Mouse (Mus musculus): Measurements from ENCODE around the gene Ylpm1. TPM values are rescaled to one million over a fixed set of nuclear protein-coding genes. Genes with fewer than 3 reads are reported as not detected.

Gene Ylpm1
- polyA plus RNA-seq, 1 experiment from 2014 or later, result 6.2 TPM

DNA sequence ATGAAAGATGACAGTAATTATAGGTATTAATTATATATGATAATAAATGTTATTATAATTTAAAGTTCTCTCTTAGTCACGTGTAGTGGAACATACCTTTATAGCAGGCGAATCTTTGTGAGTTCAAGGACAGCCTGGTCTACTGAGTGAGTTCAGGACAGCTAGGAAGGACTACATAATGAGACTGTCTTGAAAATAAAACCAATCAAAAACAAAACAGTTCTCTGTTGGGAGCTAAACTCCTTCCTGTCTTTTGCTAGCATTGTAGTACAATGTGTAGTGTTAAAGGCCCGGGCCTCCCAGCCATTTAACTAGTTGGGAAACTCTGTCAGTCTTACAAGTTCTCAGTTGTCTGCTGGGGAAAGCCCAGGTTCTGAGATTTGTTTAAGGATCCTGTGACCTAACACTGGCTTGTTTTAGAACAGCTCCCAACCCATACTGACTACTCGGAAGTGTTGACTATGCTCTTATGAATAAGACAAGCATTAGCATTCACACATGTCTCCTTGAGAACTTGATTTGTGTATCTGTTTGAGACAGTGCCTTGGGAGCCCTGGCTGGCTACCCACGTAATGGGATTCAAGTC lies 105.5 kb downstream of the Ylpm1 start:
- DNase-seq, result no peak
- Histone ChIP-seq H3K4me1 (ENCODE audit: insufficient read depth) (peaks cover 10% of the 10 kb centered on the region), H3K9me3 (ENCODE audit: low read length) (no peaks in the 10 kb centered on the region), H3K27ac (ENCODE audit: low read depth) (no peak overlapping the region), H3K27me3 (ENCODE audit: insufficient read depth, low read length) (no peaks in the 10 kb centered on the region), H3K9ac (replicated peaks) (no peak overlapping the region), H3K4me2 (ENCODE audit: low read depth, low read length) (no peak overlapping the region), H3K4me3 (ENCODE audit: low read depth, low read length) (no peak overlapping the region), H3K36me3 (replicated peaks; ENCODE audit: insufficient read depth, low read length) (no peaks in the 10 kb centered on the region)
- whole genome bisulfite sequencing (ENCODE audit: insufficient replicate concordance), result 76% methylated on average over 5 of the region's 5 CpGs
- TF ChIP-seq CTCF (IDR thresholded peaks at IDR 0.05; ENCODE audit: low read depth), result no peak
- TF ChIP-seq EP300 (IDR thresholded peaks at IDR 0.05; ENCODE audit: low read depth), result no peak
- no peak for ATAC-seq

DNA sequence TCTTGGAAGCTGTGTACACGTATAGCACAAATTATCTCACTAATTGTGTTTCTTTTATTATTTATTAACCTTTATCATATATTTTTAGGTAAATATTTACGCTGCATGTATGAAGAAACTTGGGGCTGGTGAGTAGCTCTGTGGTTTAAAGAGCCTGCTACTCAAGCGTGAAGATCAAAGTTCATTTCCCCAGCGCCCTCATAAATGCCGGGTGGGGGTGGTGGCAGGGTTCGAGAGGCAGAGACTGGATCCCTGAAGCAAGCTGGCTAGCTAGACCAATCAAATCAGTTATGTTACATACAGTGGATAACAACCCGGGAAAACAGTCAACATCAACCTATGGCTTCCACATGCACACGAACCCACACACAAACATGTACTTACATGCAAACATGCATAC lies 107.0 kb downstream of the Ylpm1 start:
- Histone ChIP-seq H3K36me3 (replicated peaks; ENCODE audit: insufficient read depth, low read length) (no peaks in the 10 kb centered on the region), H3K27me3 (ENCODE audit: insufficient read depth, low read length) (no peaks in the 10 kb centered on the region), H3K9me3 (ENCODE audit: low read length) (no peaks in the 10 kb centered on the region), H3K4me1 (ENCODE audit: insufficient read depth) (peaks cover 10% of the 10 kb centered on the region), H3K4me3 (ENCODE audit: low read depth, low read length) (no peak overlapping the region), H3K4me2 (ENCODE audit: low read depth, low read length) (no peak overlapping the region), H3K9ac (replicated peaks) (no peak overlapping the region), H3K27ac (ENCODE audit: low read depth) (no peak overlapping the region)
- DNase-seq, result no peak
- no peak for ATAC-seq
- no peak for TF ChIP-seq EP300 (IDR thresholded peaks at IDR 0.05; ENCODE audit: low read depth)
- no peak for TF ChIP-seq CTCF (IDR thresholded peaks at IDR 0.05; ENCODE audit: low read depth)
- WGBS (ENCODE audit: insufficient replicate concordance), result 58% methylated on average over 8 of the region's 8 CpGs

DNA sequence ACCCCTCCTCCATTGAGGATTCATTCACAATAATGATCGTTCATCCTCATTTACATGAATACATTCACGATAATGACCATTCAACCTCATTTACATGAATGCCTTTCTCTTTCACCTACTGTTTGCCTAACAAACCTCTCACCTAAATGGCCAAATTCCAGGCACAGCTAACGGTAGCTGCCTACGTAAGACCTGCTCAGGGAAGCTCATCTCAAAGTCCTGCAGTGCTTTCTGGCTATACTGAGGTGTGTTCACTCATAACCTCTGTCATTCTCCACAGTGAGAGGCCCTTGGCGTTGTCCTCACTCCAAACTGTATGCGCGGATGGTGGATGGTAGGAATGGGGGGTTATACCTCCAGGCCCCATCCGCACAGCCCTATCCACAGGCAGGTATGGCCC lies 108.7 kb downstream of the Ylpm1 start:
- Histone ChIP-seq H3K9me3 (ENCODE audit: low read length) (no peaks in the 10 kb centered on the region), H3K9ac (replicated peaks) (no peak overlapping the region), H3K36me3 (replicated peaks; ENCODE audit: insufficient read depth, low read length) (no peaks in the 10 kb centered on the region), H3K27ac (ENCODE audit: low read depth) (peak overlapping the region; percentile 76), H3K27me3 (ENCODE audit: insufficient read depth, low read length) (no peaks in the 10 kb centered on the region), H3K4me3 (ENCODE audit: low read depth, low read length) (no peak overlapping the region), H3K4me2 (ENCODE audit: low read depth, low read length) (no peak overlapping the region), H3K4me1 (ENCODE audit: insufficient read depth) (peaks cover 21% of the 10 kb centered on the region)
- WGBS (ENCODE audit: insufficient replicate concordance), result 83% methylated on average over 8 of the region's 8 CpGs
- no peak for TF ChIP-seq EP300 (IDR thresholded peaks at IDR 0.05; ENCODE audit: low read depth)
- TF ChIP-seq CTCF (IDR thresholded peaks at IDR 0.05; ENCODE audit: low read depth), result no peak
- ATAC-seq (peak; percentile 89), DNase-seq (peak; percentile 33)

DNA sequence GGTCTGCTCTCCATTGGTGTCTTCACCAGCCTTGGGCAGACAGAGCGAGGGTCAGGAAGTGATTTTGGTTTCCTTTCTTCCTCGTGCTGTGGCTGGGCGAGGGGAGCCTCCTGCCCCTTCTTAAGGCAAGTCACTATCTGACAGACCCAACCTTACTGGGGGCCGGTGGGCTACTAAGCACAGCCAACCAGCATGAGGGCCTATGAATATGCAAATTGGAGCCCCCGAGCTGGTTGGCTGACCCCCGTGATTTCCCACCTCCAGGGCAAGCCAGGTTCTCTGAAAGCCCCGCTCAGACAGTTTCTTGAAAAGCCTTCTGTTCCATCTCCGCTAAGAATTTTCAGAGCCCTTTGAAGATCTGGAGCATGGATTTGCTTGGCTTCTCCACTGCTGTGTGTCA lies 110.2 kb downstream of the Ylpm1 start:
- Histone ChIP-seq H3K4me3 (ENCODE audit: low read depth, low read length) (no peak overlapping the region), H3K27me3 (ENCODE audit: insufficient read depth, low read length) (no peaks in the 10 kb centered on the region), H3K27ac (ENCODE audit: low read depth) (no peak overlapping the region), H3K4me2 (ENCODE audit: low read depth, low read length) (peak overlapping the region; percentile 45), H3K4me1 (ENCODE audit: insufficient read depth) (peaks cover 24% of the 10 kb centered on the region), H3K9ac (replicated peaks) (no peak overlapping the region), H3K9me3 (ENCODE audit: low read length) (no peaks in the 10 kb centered on the region), H3K36me3 (replicated peaks; ENCODE audit: insufficient read depth, low read length) (no peaks in the 10 kb centered on the region)
- 10% methylated on average over 8 of the region's 8 CpGs for WGBS (ENCODE audit: insufficient replicate concordance)
- ATAC-seq (no peak), DNase-seq (no peak)
- no peak for TF ChIP-seq CTCF (IDR thresholded peaks at IDR 0.05; ENCODE audit: low read depth)
- no peak for TF ChIP-seq EP300 (IDR thresholded peaks at IDR 0.05; ENCODE audit: low read depth)

DNA sequence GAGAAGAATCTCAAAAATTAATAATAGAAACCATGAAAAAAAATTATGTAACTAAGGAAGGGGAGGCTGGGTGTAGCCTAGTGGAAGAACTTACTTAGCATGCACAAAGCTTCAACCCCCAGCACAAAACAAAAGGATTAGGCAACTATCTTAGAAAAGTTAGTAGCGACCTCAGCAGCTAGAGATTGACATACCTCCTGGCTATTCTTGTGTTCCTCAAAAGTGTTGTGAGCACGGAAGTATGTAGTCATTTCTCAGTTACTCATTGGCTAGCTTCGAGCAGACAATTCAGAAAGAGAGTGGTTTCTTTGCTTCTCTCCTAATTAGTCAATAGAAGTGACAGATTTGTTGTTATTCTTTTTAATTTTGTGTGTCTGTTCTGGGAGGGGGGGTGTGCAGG lies 112.5 kb downstream of the Ylpm1 start:
- H3K4me1 ChIP-seq (ENCODE audit: insufficient read depth), result peaks cover 44% of the 10 kb centered on the region
- H3K27ac ChIP-seq (ENCODE audit: low read depth), result 0 out of 2 replicates have a peak overlapping the region, but pooled peaks have one; percentile 39
- peak overlapping the region; percentile 8 for H3K4me2 ChIP-seq (ENCODE audit: low read depth, low read length)
- WGBS (ENCODE audit: insufficient replicate concordance), result 54% methylated on average over 3 of the region's 3 CpGs
- no peak overlapping the region for H3K4me3 ChIP-seq (ENCODE audit: low read depth, low read length)
- DNase-seq (no peak), ATAC-seq (no peak)
- H3K9me3 ChIP-seq (ENCODE audit: low read length), result no peaks in the 10 kb centered on the region
- H3K36me3 ChIP-seq (replicated peaks; ENCODE audit: insufficient read depth, low read length), result 0 out of 2 replicates have a peak, but pooled peaks cover 6% of the 10 kb centered on the region
- H3K27me3 ChIP-seq (ENCODE audit: insufficient read depth, low read length), result no peaks in the 10 kb centered on the region
- no peak overlapping the region for H3K9ac ChIP-seq (replicated peaks)
- no peak for TF ChIP-seq CTCF (IDR thresholded peaks at IDR 0.05; ENCODE audit: low read depth)
- no peak for TF ChIP-seq EP300 (IDR thresholded peaks at IDR 0.05; ENCODE audit: low read depth)

DNA sequence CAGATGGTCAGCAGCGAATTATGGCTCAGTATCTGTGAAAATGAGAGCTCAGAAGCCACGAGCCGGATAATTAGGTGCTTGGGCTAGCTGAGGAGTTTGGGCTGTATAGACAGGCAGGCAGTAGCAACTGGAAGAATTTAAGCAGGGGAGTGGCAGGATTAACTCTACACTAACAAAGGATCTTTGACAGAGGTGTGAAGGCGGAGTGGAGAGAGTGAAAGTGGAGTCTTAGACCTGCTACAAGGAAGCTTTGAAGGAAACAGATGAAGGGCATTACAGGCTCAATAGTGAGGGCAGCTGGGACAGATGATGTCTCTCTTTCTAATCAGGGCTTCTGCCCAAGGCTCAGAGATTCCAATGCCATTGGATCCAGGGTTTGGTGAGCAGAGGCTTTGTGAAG lies 113.3 kb downstream of the Ylpm1 start:
- 0 out of 2 replicates have a peak overlapping the region, but pooled peaks have one; percentile 39 for H3K27ac ChIP-seq (ENCODE audit: low read depth)
- WGBS (ENCODE audit: insufficient replicate concordance), result 79% methylated on average over 4 of the region's 4 CpGs

More for the DNA sequence above, 113.3 kb downstream of the Ylpm1 start:
- no peak overlapping the region for H3K9ac ChIP-seq (replicated peaks)
- H3K4me1 ChIP-seq (ENCODE audit: insufficient read depth), result peaks cover 46% of the 10 kb centered on the region
- TF ChIP-seq CTCF (IDR thresholded peaks at IDR 0.05; ENCODE audit: low read depth), result no peak
- no peak for TF ChIP-seq EP300 (IDR thresholded peaks at IDR 0.05; ENCODE audit: low read depth)
- H3K4me2 ChIP-seq (ENCODE audit: low read depth, low read length), result peak overlapping the region; percentile 90
- ATAC-seq (no peak), DNase-seq (no peak)
- no peaks in the 10 kb centered on the region for H3K27me3 ChIP-seq (ENCODE audit: insufficient read depth, low read length)
- 0 out of 2 replicates have a peak, but pooled peaks cover 6% of the 10 kb centered on the region for H3K36me3 ChIP-seq (replicated peaks; ENCODE audit: insufficient read depth, low read length)
- H3K9me3 ChIP-seq (ENCODE audit: low read length), result no peaks in the 10 kb centered on the region
- H3K4me3 ChIP-seq (ENCODE audit: low read depth, low read length), result no peak overlapping the region
